Mouse (Mus musculus) midbrain, embryonic 14.5 days (tissue): Measurements from ENCODE around the gene Psme4. TPM values are rescaled to one million over a fixed set of nuclear protein-coding genes. Genes with fewer than 3 reads are reported as not detected.

Experiments
- ATAC-seq: fragments of 200-750 bp; cut with Nextera tagmentation; 2 replicates; pipeline ENCODE4 v1.8.0; 2017; ENCODE audit warnings: moderate number of reproducible peaks, moderate library complexity; ENCODE audit not compliant: low FRiP score, low TSS enrichment
- DNase-seq: peaks from one replicate; pipeline ENCODE4 v3.0.0-alpha.2; 2015
- H3K27ac ChIP-seq: fragments of 300-500 bp; sonication (generic); replicated peaks from 2 replicates; pipeline ENCODE4 v1.5.1; 2014; ENCODE audit warnings: mild to moderate bottlenecking, low read depth, low read length, moderate library complexity
- H3K27me3 ChIP-seq: fragments of 300-500 bp; sonication (generic); 2 replicates; pipeline ENCODE4 v1.6.1; 2014; ENCODE audit warnings: low read length, control low read depth, mixed read lengths; ENCODE audit not compliant: control insufficient read depth, insufficient read depth
- H3K36me3 ChIP-seq: fragments of 300-500 bp; sonication (generic); 2 replicates; pipeline ENCODE4 v1.6.1; 2014; ENCODE audit warnings: low read length, control low read depth; ENCODE audit not compliant: control insufficient read depth, insufficient read depth
- H3K4me1 ChIP-seq: fragments of 300-500 bp; sonication (generic); 2 replicates; pipeline ENCODE4 v1.6.1; 2014; ENCODE audit warnings: mild to moderate bottlenecking, antibody characterized with exemption, low read length, control low read depth; ENCODE audit not compliant: control insufficient read depth, insufficient read depth
- H3K4me2 ChIP-seq: fragments of 300-500 bp; sonication (generic); 2 replicates; pipeline ENCODE4 v1.6.1; 2014; ENCODE audit warnings: mild to moderate bottlenecking, low read length, moderate library complexity
- H3K4me3 ChIP-seq: fragments of 300-500 bp; sonication (generic); replicated peaks from 2 replicates; pipeline ENCODE4 v1.5.1; 2014; ENCODE audit warnings: low read depth, low read length
- H3K9ac ChIP-seq: fragments of 300-500 bp; sonication (generic); replicated peaks from 2 replicates; pipeline ENCODE4 v1.6.1; 2014; ENCODE audit warnings: mild to moderate bottlenecking, low read length, moderate library complexity
- H3K9me3 ChIP-seq: fragments of 300-500 bp; sonication (generic); 2 replicates; pipeline ENCODE4 v1.6.1; 2016; ENCODE audit warnings: low read length, control low read depth, mixed read lengths; ENCODE audit not compliant: control insufficient read depth
- WGBS: fragments of 180-500 bp; shearing (Covaris S2); extraction: QIAGEN DNeasy Blood & Tissue Kit; methylation state at CpG from one replicate; pipeline ENCODE4 v1.1.7; 2014; 5-methylcytosine and 5-hydroxymethylcytosine counted together
- polyA plus RNA-seq: library from polyadenylated mRNA; unstranded; fragments of >200 nt; fragmentation: Nextera tagmentation; extraction: Ambion mirVana; gene quantifications from 2 replicates; pipeline ENCODE4 v1.2.1, GENCODE M21; 2014

The Psme4 gene
- polyA plus RNA-seq, 1 experiment from 2014 or later, result 30.9 TPM

- 98% methylated on average over 1 of the region's 1 CpGs for WGBS
- DNase-seq, result no peak
- Histone ChIP-seq H3K27ac (no peak overlapping the region), H3K4me3 (no peak overlapping the region), H3K4me2 (no peak overlapping the region), H3K36me3 (0 out of 2 replicates have a peak, but pooled peaks cover 3% of the 10 kb centered on the region), H3K9me3 (no peaks in the 10 kb centered on the region), H3K4me1 (no peaks in the 10 kb centered on the region), H3K27me3 (no peaks in the 10 kb centered on the region), H3K9ac (no peak overlapping the region)
- ATAC-seq, result no peak
Measured at GRCm38 (mm10) chr11:30896201-30896600, 124.7 kb downstream of the Psme4 start.

- DNase-seq (no peak), ATAC-seq (no peak)
- Histone ChIP-seq H3K36me3 (no peaks in the 10 kb centered on the region), H3K4me1 (no peaks in the 10 kb centered on the region), H3K9me3 (no peaks in the 10 kb centered on the region), H3K4me2 (no peak overlapping the region), H3K27ac (no peak overlapping the region), H3K27me3 (no peaks in the 10 kb centered on the region), H3K4me3 (no peak overlapping the region), H3K9ac (no peak overlapping the region)
Measured at GRCm38 (mm10) chr11:30899312-30899711, 127.8 kb downstream of the Psme4 start.

- DNase-seq (no peak), ATAC-seq (no peak)
- Histone ChIP-seq H3K27me3 (no peaks in the 10 kb centered on the region), H3K4me2 (no peak overlapping the region), H3K9ac (no peak overlapping the region), H3K36me3 (no peaks in the 10 kb centered on the region), H3K4me3 (no peak overlapping the region), H3K9me3 (no peaks in the 10 kb centered on the region), H3K27ac (no peak overlapping the region), H3K4me1 (no peaks in the 10 kb centered on the region)
- 94% methylated on average over 3 of the region's 3 CpGs for WGBS
Measured at GRCm38 (mm10) chr11:30912311-30912710, 140.8 kb downstream of the Psme4 start.

- Histone ChIP-seq H3K27me3 (no peaks in the 10 kb centered on the region), H3K36me3 (0 out of 2 replicates have a peak, but pooled peaks cover 5% of the 10 kb centered on the region), H3K4me2 (no peak overlapping the region), H3K4me1 (no peaks in the 10 kb centered on the region), H3K9me3 (no peaks in the 10 kb centered on the region), H3K4me3 (no peak overlapping the region), H3K9ac (no peak overlapping the region), H3K27ac (no peak overlapping the region)
- WGBS, result 48% methylated on average over 1 of the region's 1 CpGs
- no peak for DNase-seq
- ATAC-seq, result no peak
Measured at GRCm38 (mm10) chr11:30920641-30921040, 149.1 kb downstream of the Psme4 start.

- 98% methylated on average over 3 of the region's 3 CpGs for WGBS
- peaks cover 22% of the 10 kb centered on the region for H3K36me3 ChIP-seq
- ATAC-seq, result no peak
- H3K4me3 ChIP-seq, result no peak overlapping the region
- no peaks in the 10 kb centered on the region for H3K4me1 ChIP-seq
- no peaks in the 10 kb centered on the region for H3K27me3 ChIP-seq
- no peak overlapping the region for H3K9ac ChIP-seq
- no peak overlapping the region for H3K27ac ChIP-seq
- H3K9me3 ChIP-seq, result no peaks in the 10 kb centered on the region
- no peak for DNase-seq
- H3K4me2 ChIP-seq, result no peak overlapping the region
Measured at GRCm38 (mm10) chr11:30923283-30923682, 151.8 kb downstream of the Psme4 start.

GRCm38 (mm10) chr11:30928079-30928478 lies 156.6 kb downstream of the Psme4 start:
- Histone ChIP-seq H3K9ac (no peak overlapping the region), H3K4me2 (no peak overlapping the region), H3K4me3 (no peak overlapping the region), H3K9me3 (no peaks in the 10 kb centered on the region), H3K27ac (no peak overlapping the region), H3K27me3 (no peaks in the 10 kb centered on the region), H3K4me1 (no peaks in the 10 kb centered on the region), H3K36me3 (peaks cover 43% of the 10 kb centered on the region)
- ATAC-seq, result no peak
- DNase-seq, result no peak

- no peak overlapping the region for H3K27ac ChIP-seq
- DNase-seq, result no peak
- H3K27me3 ChIP-seq, result no peaks in the 10 kb centered on the region
- H3K36me3 ChIP-seq, result peaks cover 44% of the 10 kb centered on the region
- 93% methylated on average over 1 of the region's 1 CpGs for WGBS
- H3K4me2 ChIP-seq, result no peak overlapping the region
- H3K9ac ChIP-seq, result no peak overlapping the region
- no peak for ATAC-seq
- H3K4me3 ChIP-seq, result no peak overlapping the region
- no peaks in the 10 kb centered on the region for H3K9me3 ChIP-seq
- no peaks in the 10 kb centered on the region for H3K4me1 ChIP-seq
Measured at GRCm38 (mm10) chr11:30928498-30928897, 157.0 kb downstream of the Psme4 start.

Other genes starting within 250 kb of the Psme4 start
- gene Acyp2, start 122.1 kb upstream of the Psme4 start, polyA plus RNA-seq, result 17.4 and 21.8 TPM in 2 replicates
- 7.4 and 8.8 TPM in 2 replicates for gene Gpr75, start 113.6 kb downstream of the Psme4 start, polyA plus RNA-seq
- gene Asb3, start 113.7 kb downstream of the Psme4 start, polyA plus RNA-seq, result 29.8 and 35.6 TPM in 2 replicates
- 13.5 and 14.4 TPM in 2 replicates for gene Erlec1, start 182.6 kb downstream of the Psme4 start, polyA plus RNA-seq
- 33.5 and 38.5 TPM in 2 replicates for gene Chac2, start 214.6 kb downstream of the Psme4 start, polyA plus RNA-seq